Comparison of ENCODE assay signal across 17 mouse cellular contexts in genomic region chr5:69756360-69756759, GRCm38 (mm10).
DNase-seq lines count a peak whose midpoint lies in the region; ATAC-seq and TF ChIP-seq lines count a peak whose summit lies in the region.
"Had no signal": no experiment of that assay in that cellular context is flagged by ENCODE, and none has a peak within 500 bp of the region (broad histone marks: within the 10 kb centered on the region; RNA-seq: fewer than 3 reads in every experiment).

No protein-coding gene starts in this region.

- H3K4me2 ChIP-seq in hindbrain, embryonic 14.5 days (replicated peaks) = no peak overlapping the region
- no peak overlapping the region for H3K4me2 ChIP-seq in hindbrain, postnatal 0 days (ENCODE audit: low read depth, low read length)
- no peak overlapping the region for H3K4me2 ChIP-seq in midbrain, embryonic 13.5 days (replicated peaks)
- H3K4me2 ChIP-seq in midbrain, embryonic 14.5 days (ENCODE audit: low read length) = no peak overlapping the region
- H3K4me2 ChIP-seq in forebrain, embryonic 15.5 days (replicated peaks) = no peak overlapping the region
- no peak overlapping the region for H3K4me2 ChIP-seq in neural tube, embryonic 14.5 days (ENCODE audit: low read depth, low read length)

- no peak overlapping the region for H3K27ac ChIP-seq in hindbrain, embryonic 14.5 days
- H3K27ac ChIP-seq in hindbrain, postnatal 0 days = no peak overlapping the region
- H3K27ac ChIP-seq in midbrain, embryonic 13.5 days = 0 out of 2 replicates have a peak overlapping the region, but pooled peaks have one; percentile 14
- H3K27ac ChIP-seq in midbrain, embryonic 14.5 days (replicated peaks; ENCODE audit: low read depth, low read length) = no peak overlapping the region
- no peak overlapping the region for H3K27ac ChIP-seq in forebrain, embryonic 15.5 days (replicated peaks)
- H3K27ac ChIP-seq in neural tube, embryonic 14.5 days (ENCODE audit: low read depth, low read length) = no peak overlapping the region

- no peaks in the 10 kb centered on the region for H3K27me3 ChIP-seq in hindbrain, embryonic 14.5 days (ENCODE audit: control insufficient read depth, insufficient read depth, low read length)
- no peaks in the 10 kb centered on the region for H3K27me3 ChIP-seq in hindbrain, postnatal 0 days (ENCODE audit: insufficient read depth, low read length)
- no peaks in the 10 kb centered on the region for H3K27me3 ChIP-seq in midbrain, embryonic 13.5 days
- no peaks in the 10 kb centered on the region for H3K27me3 ChIP-seq in midbrain, embryonic 14.5 days (ENCODE audit: control insufficient read depth, insufficient read depth, low read length)
- H3K27me3 ChIP-seq in forebrain, embryonic 15.5 days = no peaks in the 10 kb centered on the region
- no peaks in the 10 kb centered on the region for H3K27me3 ChIP-seq in neural tube, embryonic 14.5 days (ENCODE audit: control insufficient read depth, insufficient read depth, low read length)

- TF ChIP-seq CTCF in hindbrain, postnatal 0 days (IDR thresholded peaks at IDR 0.05; ENCODE audit: low read depth) = no peak

- no peaks in the 10 kb centered on the region for H3K9me3 ChIP-seq in hindbrain, embryonic 14.5 days (ENCODE audit: control insufficient read depth, low read length)
- no peaks in the 10 kb centered on the region for H3K9me3 ChIP-seq in hindbrain, postnatal 0 days (ENCODE audit: low read length)
- no peaks in the 10 kb centered on the region for H3K9me3 ChIP-seq in midbrain, embryonic 13.5 days
- H3K9me3 ChIP-seq in midbrain, embryonic 14.5 days (ENCODE audit: control insufficient read depth, low read length) = no peaks in the 10 kb centered on the region
- H3K9me3 ChIP-seq in forebrain, embryonic 15.5 days = no peaks in the 10 kb centered on the region
- no peaks in the 10 kb centered on the region for H3K9me3 ChIP-seq in neural tube, embryonic 14.5 days (ENCODE audit: control insufficient read depth, low read length)

- WGBS in hindbrain, embryonic 14.5 days = 33% methylated on average over 1 of the region's 1 CpGs
- 38% methylated on average over 1 of the region's 1 CpGs for WGBS in hindbrain, postnatal 0 days
- 22% methylated on average over 1 of the region's 1 CpGs for WGBS in midbrain, embryonic 13.5 days
- 28% methylated on average over 1 of the region's 1 CpGs for WGBS in midbrain, embryonic 14.5 days
- WGBS in forebrain, embryonic 15.5 days = 8% methylated on average over 1 of the region's 1 CpGs
- WGBS in neural tube, embryonic 14.5 days = 24% methylated on average over 1 of the region's 1 CpGs

- H3K36me3 ChIP-seq in hindbrain, embryonic 14.5 days (replicated peaks; ENCODE audit: control insufficient read depth, insufficient read depth) = no peaks in the 10 kb centered on the region
- no peaks in the 10 kb centered on the region for H3K36me3 ChIP-seq in hindbrain, postnatal 0 days (ENCODE audit: insufficient read depth, low read length)
- H3K36me3 ChIP-seq in midbrain, embryonic 13.5 days = no peaks in the 10 kb centered on the region
- H3K36me3 ChIP-seq in midbrain, embryonic 14.5 days (ENCODE audit: control insufficient read depth, insufficient read depth, low read length) = no peaks in the 10 kb centered on the region
- H3K36me3 ChIP-seq in forebrain, embryonic 15.5 days = no peaks in the 10 kb centered on the region
- H3K36me3 ChIP-seq in neural tube, embryonic 14.5 days (ENCODE audit: control insufficient read depth, insufficient read depth, low read length) = no peaks in the 10 kb centered on the region

- H3K4me1 ChIP-seq in hindbrain, embryonic 14.5 days (replicated peaks; ENCODE audit: control insufficient read depth, insufficient read depth, low read length) = no peaks in the 10 kb centered on the region
- H3K4me1 ChIP-seq in hindbrain, postnatal 0 days (ENCODE audit: insufficient read depth, low read length) = no peaks in the 10 kb centered on the region
- peaks cover 10% of the 10 kb centered on the region; the same call in 1 of the 2 replicates for H3K4me1 ChIP-seq in midbrain, embryonic 13.5 days (replicated peaks)
- H3K4me1 ChIP-seq in midbrain, embryonic 14.5 days (ENCODE audit: control insufficient read depth, insufficient read depth, low read length) = no peaks in the 10 kb centered on the region
- 0 out of 2 replicates have a peak, but pooled peaks cover 6% of the 10 kb centered on the region for H3K4me1 ChIP-seq in forebrain, embryonic 15.5 days
- H3K4me1 ChIP-seq in neural tube, embryonic 14.5 days (ENCODE audit: control insufficient read depth, insufficient read depth, low read length) = 0 out of 2 replicates have a peak, but pooled peaks cover 3% of the 10 kb centered on the region

- 0 out of 2 replicates have a peak, but pooled peaks have one; percentile 53 for ATAC-seq in hindbrain, embryonic 14.5 days (ENCODE audit: low FRiP score)
- no peak for ATAC-seq in hindbrain, postnatal 0 days
- peak; percentile 62; the same call in 1 of the 2 replicates for ATAC-seq in midbrain, embryonic 13.5 days
- no peak; the same call in 1 of the 2 replicates for ATAC-seq in midbrain, embryonic 14.5 days (ENCODE audit: low FRiP score, low TSS enrichment)
- ATAC-seq in forebrain, embryonic 15.5 days (replicated peaks) = peak; percentile 55; the same call in 1 of the 2 replicates
- ATAC-seq in neural tube, embryonic 14.5 days (ENCODE audit: low read depth) = peak; percentile 65; the same call in 1 of the 2 replicates
- ATAC-seq: CD4-positive, CD25-positive, alpha-beta regulatory T cell, adult 4 months; inflammation-experienced regulatory T-cells, adult 6 months had no signal

- no peak overlapping the region for H3K4me3 ChIP-seq in hindbrain, embryonic 14.5 days (replicated peaks; ENCODE audit: low read length)
- no peak overlapping the region for H3K4me3 ChIP-seq in hindbrain, postnatal 0 days (ENCODE audit: low read length)
- no peak overlapping the region for H3K4me3 ChIP-seq in midbrain, embryonic 13.5 days (replicated peaks)
- H3K4me3 ChIP-seq in midbrain, embryonic 14.5 days (replicated peaks; ENCODE audit: low read depth, low read length) = no peak overlapping the region
- H3K4me3 ChIP-seq in forebrain, embryonic 15.5 days = no peak overlapping the region
- H3K4me3 ChIP-seq in neural tube, embryonic 14.5 days (ENCODE audit: low read depth, low read length) = no peak overlapping the region

- no peak for DNase-seq in hindbrain, embryonic 14.5 days (ENCODE audit: low spot score)
- DNase-seq in hindbrain, postnatal 0 days (ENCODE audit: low spot score) = no peak
- DNase-seq in midbrain, embryonic 14.5 days = no peak
- no peak for DNase-seq in adrenal gland, postnatal 14 days
- DNase-seq: cerebellum, adult 9-11 months; gastrocnemius, postnatal 14 days; heart, postnatal 14 days; kidney, adult 9 months; kidney, postnatal 4 days; liver; lung, adult 18-20 months; lung, postnatal 36 days had no signal

- no peak overlapping the region for H3K9ac ChIP-seq in hindbrain, embryonic 14.5 days
- H3K9ac ChIP-seq in hindbrain, postnatal 0 days (replicated peaks; ENCODE audit: low read length) = no peak overlapping the region
- no peak overlapping the region for H3K9ac ChIP-seq in midbrain, embryonic 13.5 days (replicated peaks)
- H3K9ac ChIP-seq in midbrain, embryonic 14.5 days (replicated peaks; ENCODE audit: low read length) = no peak overlapping the region
- H3K9ac ChIP-seq in forebrain, embryonic 15.5 days (replicated peaks) = no peak overlapping the region
- no peak overlapping the region for H3K9ac ChIP-seq in neural tube, embryonic 14.5 days (replicated peaks; ENCODE audit: low read depth, low read length)

Comparison
In these comparisons a context has a peak if more than half of its experiments do, and no peak if none do; other contexts are left out.
1. ATAC-seq: peak in hindbrain, embryonic 14.5 days (single experiment), midbrain, embryonic 13.5 days (single experiment), forebrain, embryonic 15.5 days (single experiment) and neural tube, embryonic 14.5 days (single experiment); none in hindbrain, postnatal 0 days (single experiment) and midbrain, embryonic 14.5 days (single experiment).